Mouse (Mus musculus): ENCODE measurements around the gene Fam19a1.

- TF ChIP-seq CTCF (IDR thresholded peaks at IDR 0.05; ENCODE audit: borderline replicate concordance, insufficient read depth, low read length) (no peak), POLR2A (IDR thresholded peaks at IDR 0.05; ENCODE audit: low read depth, low read length) (no peak)
Measured at GRCm38 (mm10) chr6:96439419-96439818, 326.5 kb downstream of the Fam19a1 start.

Data from embryonic fibroblast, embryonic 13.5 days (primary cell).